Mouse (Mus musculus) gastrocnemius, postnatal 14 days (tissue): ENCODE results near the gene Prox1. TPM values are rescaled to one million over a fixed set of nuclear protein-coding genes. Genes with fewer than 3 reads are reported as not detected.
A peak's percentile ranks its signal among the peaks of the same experiment; 100 is the strongest.

ENCODE experiments used
- DNase-seq: peaks from one replicate; pipeline ENCODE4 v3.0.0; 2021; ENCODE audit warnings: mixed read lengths
- intact Hi-C: fragments of 180-260 bp; cut with DNase I; formaldehyde crosslinking; loops from one replicate; pipeline ENCODE4 v1.15.1; 2025; ENCODE audit warnings: low total_unique reads
- long read RNA-seq, 2 experiments: library from polyadenylated mRNA; stranded (forward); transcript quantifications; one replicate each; pipeline ENCODE4 v2.0.0; 2021
- total RNA-seq, 2 experiments: library from RNA; stranded (reverse); gene quantifications; 2 replicates each; pipeline ENCODE4 v1.2.3; 2021

Gene Prox1
- total RNA-seq = 1 to 10 TPM; 4.1 to 5.7 TPM
- long read RNA-seq, experiment 1, partial matches to known transcripts = 0 of 1 reads
- long read RNA-seq, experiment 1, other reads (novel, unspliced or antisense) = 1 of 1 reads
- long read RNA-seq, experiment 2, full-length matches to known transcripts = 1 of 1 reads
- long read RNA-seq, experiment 2, partial matches to known transcripts = 0 of 1 reads
- long read RNA-seq, experiment 2, other reads (novel, unspliced or antisense) = 0 of 1 reads

GRCm38 (mm10) chr1:190169911-190170818, at the start of gene Prox1:
Gene Prox1 (minus strand): TSS chr1:190170714.
- intact Hi-C loops = no loop called here
- DNase-seq = peak; percentile 66

- DNase-seq = no peak
- intact Hi-C loops = no loop called here
Measured at GRCm38 (mm10) chr1:190216621-190217020, 46.1 kb upstream of the Prox1 start.

GRCm38 (mm10) chr1:190214626-190215025, 44.1 kb upstream of the Prox1 start:
- intact Hi-C loops = no loop called here
- DNase-seq = no peak

- no peak for DNase-seq
- intact Hi-C loops = no loop called here
Measured at GRCm38 (mm10) chr1:190213175-190213574, 42.7 kb upstream of the Prox1 start.

GRCm38 (mm10) chr1:190207246-190207645, 36.7 kb upstream of the Prox1 start:
- intact Hi-C loops = no loop called here
- DNase-seq = no peak

GRCm38 (mm10) chr1:190205691-190206090, 35.2 kb upstream of the Prox1 start:
- intact Hi-C loops = no loop called here
- no peak for DNase-seq

- intact Hi-C loops = no loop called here
- no peak for DNase-seq
Measured at GRCm38 (mm10) chr1:190204378-190205070, 34.0 kb upstream of the Prox1 start.

GRCm38 (mm10) chr1:190201696-190202095, 31.2 kb upstream of the Prox1 start:
- intact Hi-C loops = no loop called here
- no peak for DNase-seq

GRCm38 (mm10) chr1:190200996-190201395, 30.5 kb upstream of the Prox1 start:
- DNase-seq = no peak
- intact Hi-C loops = no loop called here

GRCm38 (mm10) chr1:190198247-190198646, 27.7 kb upstream of the Prox1 start:
- DNase-seq = no peak
- intact Hi-C loops = no loop called here

- intact Hi-C loops = no loop called here
- DNase-seq = no peak
Measured at GRCm38 (mm10) chr1:190192011-190192410, 21.5 kb upstream of the Prox1 start.

- no peak for DNase-seq
- intact Hi-C loops = no loop called here
Measured at GRCm38 (mm10) chr1:190190231-190190965, 19.9 kb upstream of the Prox1 start.

- intact Hi-C loops = no loop called here
- no peak for DNase-seq
Measured at GRCm38 (mm10) chr1:190189125-190189524, 18.6 kb upstream of the Prox1 start.

GRCm38 (mm10) chr1:190186336-190186735, 15.8 kb upstream of the Prox1 start:
- DNase-seq = no peak
- intact Hi-C loops = no loop called here

- no peak for DNase-seq
- intact Hi-C loops = no loop called here
Measured at GRCm38 (mm10) chr1:190185284-190185683, 14.8 kb upstream of the Prox1 start.

GRCm38 (mm10) chr1:190183574-190183973, 13.1 kb upstream of the Prox1 start:
- intact Hi-C loops = no loop called here
- no peak for DNase-seq

- DNase-seq = no peak
- intact Hi-C loops = no loop called here
Measured at GRCm38 (mm10) chr1:190181765-190182164, 11.3 kb upstream of the Prox1 start.

- DNase-seq = no peak
- intact Hi-C loops = no loop called here
Measured at GRCm38 (mm10) chr1:190180861-190181260, 10.3 kb upstream of the Prox1 start.

GRCm38 (mm10) chr1:190176961-190177360, 6.4 kb upstream of the Prox1 start:
- intact Hi-C loops = no loop called here
- no peak for DNase-seq
